Mouse (Mus musculus) myocyte (in vitro differentiated cells): ENCODE data around the gene Pecr.

ENCODE experiments used
- CEBPB ChIP-seq: IDR thresholded peaks from 2 replicates; pipeline ENCODE4 v1.6.1; 2011; ENCODE audit warnings: mild to moderate bottlenecking, moderate library complexity; ENCODE audit not compliant: poor library complexity, insufficient read depth, severe bottlenecking
- E2F4 ChIP-seq: IDR thresholded peaks from one replicate; pipeline ENCODE4 v1.6.1; 2011; ENCODE audit warnings: mild to moderate bottlenecking, control low read depth, moderate library complexity; ENCODE audit not compliant: insufficient read depth
- MYOD1 ChIP-seq, 3 experiments: IDR thresholded peaks; one replicate each; pipeline ENCODE4 v1.6.1; 2011; ENCODE audit warnings: control low read depth in 2 of 3, low read depth in 2 of 3, mild to moderate bottlenecking in 2 of 3, moderate library complexity in 1 of 3; ENCODE audit not compliant: insufficient read length in 2 of 3, control insufficient read depth in 1 of 3
- POLR2A ChIP-seq: IDR thresholded peaks from one replicate; pipeline ENCODE4 v1.6.1; 2011; ENCODE audit warnings: low read depth, mild to moderate bottlenecking, control low read depth, moderate library complexity; ENCODE audit not compliant: insufficient read length
- POLR2AphosphoS2 ChIP-seq: IDR thresholded peaks from one replicate; pipeline ENCODE4 v1.6.1; 2011; ENCODE audit warnings: low read depth, control low read depth; ENCODE audit not compliant: insufficient read length
- TCF12 ChIP-seq: IDR thresholded peaks from one replicate; pipeline ENCODE4 v1.6.1; 2011; ENCODE audit warnings: mild to moderate bottlenecking, control low read depth; ENCODE audit not compliant: poor library complexity, insufficient read depth, severe bottlenecking

DNA sequence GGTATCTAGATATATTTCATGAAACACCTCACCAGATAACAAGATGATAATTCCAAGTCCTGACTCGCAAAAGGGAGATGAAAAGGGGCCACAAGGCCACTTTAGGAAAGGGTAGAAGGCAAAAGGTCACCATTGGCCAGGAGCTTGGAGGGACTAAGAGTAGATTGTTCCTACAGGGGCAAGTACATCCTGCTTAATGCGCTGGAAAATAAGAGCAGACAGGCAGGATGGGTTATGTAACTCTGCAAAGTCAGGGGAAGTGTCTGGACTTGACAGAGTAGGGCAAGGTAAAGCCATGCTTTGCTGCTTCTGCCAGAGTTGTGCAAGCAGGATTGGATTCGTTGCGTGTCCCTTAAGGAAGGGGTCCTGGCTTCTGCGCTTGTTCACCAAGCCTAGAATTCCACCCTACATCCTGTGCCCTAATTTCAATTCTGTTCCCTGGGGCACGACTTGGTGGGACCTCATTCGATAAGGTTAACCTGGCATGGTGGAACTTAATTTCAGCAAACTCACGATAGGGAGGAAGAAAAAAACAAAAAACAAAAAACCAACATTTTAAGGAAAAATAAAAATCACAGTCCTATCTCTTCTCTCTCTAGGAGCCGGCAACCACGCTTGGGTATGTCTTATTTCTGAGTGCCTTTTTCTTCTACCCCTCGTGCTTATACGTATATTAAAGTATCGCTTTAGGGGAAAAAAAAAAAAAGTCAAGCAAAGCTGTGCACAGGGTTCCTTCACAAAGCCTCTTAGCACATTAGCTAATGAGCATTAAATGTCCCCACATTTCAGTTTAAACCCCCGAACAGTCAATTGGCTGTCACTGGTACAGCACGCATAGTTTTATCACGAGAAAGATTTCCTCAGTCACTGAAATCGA, 73.1 kb downstream of the Pecr start:
- TF ChIP-seq CEBPB (no peak), MYOD1 (IDR thresholded peaks at IDR 0.05; ENCODE audit: control insufficient read depth in 1 of 3, insufficient read length in 2 of 3, low read depth in 2 of 3) (no peak), POLR2A (no peak), POLR2AphosphoS2 (no peak), E2F4 (no peak), TCF12 (no peak)
